Mouse (Mus musculus) CH12.LX (cell line): ENCODE data around the gene Pdlim5. TPM values are rescaled to one million over a fixed set of nuclear protein-coding genes. Genes with fewer than 3 reads are reported as not detected.

Experiments
- DNase-seq: peaks from one replicate; pipeline ENCODE4 v3.0.0-alpha.2; 2013; ENCODE audit errors: extremely low read depth
- H3K27ac ChIP-seq: 2 replicates; pipeline ENCODE4 v1.5.1; 2012; ENCODE audit warnings: low read depth, mild to moderate bottlenecking, control low read depth, moderate library complexity; ENCODE audit not compliant: insufficient read depth
- H3K27me3 ChIP-seq: replicated peaks from 2 replicates; pipeline ENCODE3; 2012; ENCODE audit warnings: inconsistent platforms
- H3K36me3 ChIP-seq, 2 experiments: replicated peaks in 1 of 2; 2 replicates each; pipeline versions ENCODE3 to v1.6.1; 2012; ENCODE audit warnings: inconsistent platforms in 1 of 2, low read length in 1 of 2, mild to moderate bottlenecking in 1 of 2, mixed read lengths in 1 of 2, moderate library complexity in 1 of 2; ENCODE audit not compliant: control insufficient read depth in 1 of 2, insufficient read depth in 1 of 2
- H3K4me1 ChIP-seq, 2 experiments: 2 replicates each; pipeline ENCODE4 v1.6.1; 2012; ENCODE audit warnings: inconsistent platforms in 1 of 2, moderate library complexity in 1 of 2; ENCODE audit not compliant: insufficient read depth in 2 of 2, control insufficient read depth in 1 of 2
- H3K4me2 ChIP-seq: 2 replicates; pipeline ENCODE4 v1.6.1; 2012; ENCODE audit warnings: low read depth, mild to moderate bottlenecking, control low read depth; ENCODE audit not compliant: poor library complexity, insufficient read depth, severe bottlenecking
- H3K4me3 ChIP-seq, 3 experiments: fragments of 150-350 bp in 1 of 3; sonication (generic) in 1 of 3; replicated peaks in 1 of 3; 2 replicates each; pipeline versions ENCODE3 to v1.5.1; 2011 to 2012; ENCODE audit warnings: low read depth in 2 of 3, low read length in 2 of 3, mild to moderate bottlenecking in 2 of 3, moderate library complexity in 2 of 3, control low read depth in 1 of 3, improper control_type of control experiment in 1 of 3, inconsistent platforms in 1 of 3, mixed read lengths in 1 of 3; ENCODE audit not compliant: poor library complexity in 1 of 3
- H3K79me2 ChIP-seq: replicated peaks from 2 replicates; pipeline ENCODE4 v1.6.1; 2012; ENCODE audit warnings: mild to moderate bottlenecking, moderate library complexity; ENCODE audit not compliant: control insufficient read depth, poor library complexity, insufficient read depth, severe bottlenecking; ENCODE audit errors: extremely low read depth
- H3K9ac ChIP-seq: 2 replicates; pipeline ENCODE4 v1.6.1; 2012; ENCODE audit warnings: low read depth, mild to moderate bottlenecking, control low read depth, moderate library complexity; ENCODE audit not compliant: insufficient read depth
- H3K9me3 ChIP-seq: replicated peaks from 2 replicates; pipeline ENCODE3; 2012; ENCODE audit warnings: low read length, inconsistent platforms, mixed read lengths
- CHD2 ChIP-seq: IDR thresholded peaks from 2 replicates; pipeline ENCODE4 v1.6.1; 2011; ENCODE audit warnings: low read length, improper control_type of control experiment
- CTCF ChIP-seq, 2 experiments: IDR thresholded peaks in 1 of 2; conservative IDR thresholded peaks in 1 of 2; 2 replicates each; pipeline ENCODE4 v1.5.1; 2011 to 2012; ENCODE audit warnings: low read depth in 2 of 2, low read length in 2 of 2, improper control_type of control experiment in 1 of 2, inconsistent platforms in 1 of 2, mild to moderate bottlenecking in 1 of 2, moderate library complexity in 1 of 2
- ETS1 ChIP-seq: conservative IDR thresholded peaks from 2 replicates; pipeline ENCODE4 v1.6.1; 2012; ENCODE audit warnings: low read depth, mild to moderate bottlenecking, inconsistent platforms, low read length, improper control_type of control experiment, moderate library complexity
- GABPA ChIP-seq: IDR thresholded peaks from 2 replicates; pipeline ENCODE4 v1.6.1; 2012; ENCODE audit warnings: low read depth, low read length, improper control_type of control experiment, inconsistent platforms; ENCODE audit not compliant: insufficient replicate concordance
- IRF4 ChIP-seq: IDR thresholded peaks from 2 replicates; pipeline ENCODE4 v1.6.1; 2014; ENCODE audit warnings: low read depth, mild to moderate bottlenecking, inconsistent platforms, low read length, improper control_type of control experiment
- MAFK ChIP-seq: IDR thresholded peaks from 2 replicates; pipeline ENCODE4 v1.6.1; 2011; ENCODE audit warnings: low read length, improper control_type of control experiment; ENCODE audit not compliant: insufficient replicate concordance
- MAZ ChIP-seq: IDR thresholded peaks from 2 replicates; pipeline ENCODE4 v1.6.1; 2012; ENCODE audit warnings: low read depth, mild to moderate bottlenecking, inconsistent platforms, low read length, improper control_type of control experiment, moderate library complexity
- MEF2A ChIP-seq: IDR thresholded peaks from 2 replicates; pipeline ENCODE4 v1.6.1; 2014; ENCODE audit warnings: low read depth, mild to moderate bottlenecking, inconsistent platforms, low read length, improper control_type of control experiment, borderline replicate concordance
- MXI1 ChIP-seq: IDR thresholded peaks from 2 replicates; pipeline ENCODE4 v1.6.1; 2011; ENCODE audit warnings: mild to moderate bottlenecking, low read depth, low read length, improper control_type of control experiment
- MYC ChIP-seq: IDR thresholded peaks from 2 replicates; pipeline ENCODE4 v1.6.1; 2011; ENCODE audit warnings: low read depth, mild to moderate bottlenecking, improper control_type of control experiment, low read length
- RAD21 ChIP-seq: IDR thresholded peaks from 2 replicates; pipeline ENCODE4 v1.6.1; 2011; ENCODE audit warnings: low read depth, mild to moderate bottlenecking, low read length, improper control_type of control experiment, moderate library complexity
- RCOR1 ChIP-seq: conservative IDR thresholded peaks from 2 replicates; pipeline ENCODE4 v1.6.1; 2012; ENCODE audit warnings: low read depth, mild to moderate bottlenecking, inconsistent platforms, low read length, improper control_type of control experiment
- SIN3A ChIP-seq: IDR thresholded peaks from 2 replicates; pipeline ENCODE4 v1.6.1; 2012; ENCODE audit warnings: low read length, improper control_type of control experiment, inconsistent platforms
- SMC3 ChIP-seq: IDR thresholded peaks from 2 replicates; pipeline ENCODE4 v1.6.1; 2011; ENCODE audit warnings: low read depth, low read length, improper control_type of control experiment
- TBP ChIP-seq: conservative IDR thresholded peaks from 2 replicates; pipeline ENCODE4 v1.6.1; 2011; ENCODE audit warnings: low read depth, low read length, improper control_type of control experiment
- UBTF ChIP-seq: IDR thresholded peaks from 2 replicates; pipeline ENCODE4 v1.6.1; 2012; ENCODE audit warnings: low read depth, mild to moderate bottlenecking, inconsistent platforms, low read length, improper control_type of control experiment, moderate library complexity
- USF1 ChIP-seq: IDR thresholded peaks from 2 replicates; pipeline ENCODE4 v1.6.1; 2014; ENCODE audit warnings: low read depth, mild to moderate bottlenecking, inconsistent platforms, low read length, improper control_type of control experiment
- ZC3H11A ChIP-seq: IDR thresholded peaks from 2 replicates; pipeline ENCODE4 v1.6.1; 2012; ENCODE audit warnings: low read depth, mild to moderate bottlenecking, inconsistent platforms, low read length, improper control_type of control experiment
- ZKSCAN1 ChIP-seq: IDR thresholded peaks from 2 replicates; pipeline ENCODE4 v1.6.1; 2012; ENCODE audit warnings: low read depth, inconsistent platforms, low read length, improper control_type of control experiment, borderline replicate concordance
- ZNF384 ChIP-seq: IDR thresholded peaks from 2 replicates; pipeline ENCODE4 v1.6.1; 2012; ENCODE audit warnings: low read depth, low read length, improper control_type of control experiment, inconsistent platforms
- dilution Hi-C: fragments of 300-500 bp; cut with MboI; formaldehyde crosslinking; loops from 2 replicates; pipeline ENCODE4 v1.14.3; 2020; ENCODE audit warnings: low sequenced_read_pairs; ENCODE audit not compliant: extremely low pct_unique_long_range_greater_than_20kb, extremely low pct_ligation_motif_present
- in situ Hi-C: fragments of 300-500 bp; cut with MboI; formaldehyde crosslinking; loops from 3 replicates; pipeline ENCODE4 v1.14.3; 2019; ENCODE audit warnings: low sequenced_read_pairs, low pct_ligation_motif_present, low pct_unique_long_range_greater_than_20kb, mixed read lengths
- polyA plus RNA-seq: library from polyadenylated mRNA; unstranded; fragments of >175 nt; gene quantifications from 2 replicates; pipeline ENCODE4 v1.2.1, GENCODE M21; 2012; ENCODE audit warnings: low read depth; ENCODE audit not compliant: insufficient read length
- total RNA-seq, 2 experiments: library from RNA; depleted of rRNA; stranded (reverse); fragments of 300-350 nt in 1 of 2; fragments of >200 nt in 1 of 2; gene quantifications; 2 replicates each; pipeline ENCODE4 v1.2.3; 2012 to 2014

Pdlim5 gene
- total and polyA plus RNA-seq, 3 experiments, result 22.0 to 24.6 (median 22.8) TPM

GRCm38 (mm10) chr3:142340701-142341100 lies 54.8 kb downstream of the Pdlim5 start:
- no peaks in the 10 kb centered on the region for H3K27me3 ChIP-seq
- no peaks in the 10 kb centered on the region for H3K4me1 ChIP-seq
- no peak overlapping the region for H3K4me3 ChIP-seq
- H3K79me2 ChIP-seq, result no peaks in the 10 kb centered on the region
- no peak overlapping the region for H3K9ac ChIP-seq
- H3K36me3 ChIP-seq, result peaks cover 0 to 7% of the 10 kb centered on the region in 2 experiments
- TF ChIP-seq UBTF (no peak), ZC3H11A (no peak), CTCF (conservative IDR thresholded peaks at IDR 0.05 in 1 of 2, IDR thresholded peaks at IDR 0.05 in 1 of 2; ENCODE audit: low read depth in 2 of 2, low read length in 2 of 2) (no peak), ETS1 (no peak), MAFK (no peak), MEF2A (no peak), IRF4 (no peak), CHD2 (no peak), MYC (no peak), MXI1 (no peak), ZKSCAN1 (no peak), ZNF384 (no peak), RCOR1 (no peak), GABPA (no peak), SIN3A (no peak), USF1 (no peak), RAD21 (no peak), SMC3 (no peak), TBP (no peak), MAZ (no peak)
- no peak overlapping the region for H3K4me2 ChIP-seq
- in situ Hi-C loops, result no loop called here
- no peak for DNase-seq
- H3K27ac ChIP-seq, result no peak overlapping the region
- H3K9me3 ChIP-seq, result no peaks in the 10 kb centered on the region
- dilution Hi-C loops, result no loop called here

GRCm38 (mm10) chr3:142339440-142340251 lies 55.9 kb downstream of the Pdlim5 start:
- Histone ChIP-seq H3K9me3 (no peaks in the 10 kb centered on the region), H3K36me3 (peaks cover 0 to 7% of the 10 kb centered on the region in 2 experiments), H3K4me3 (no peak overlapping the region), H3K79me2 (no peaks in the 10 kb centered on the region), H3K27me3 (no peaks in the 10 kb centered on the region), H3K9ac (no peak overlapping the region), H3K4me1 (no peaks in the 10 kb centered on the region), H3K4me2 (no peak overlapping the region), H3K27ac (no peak overlapping the region)
- in situ Hi-C loops (no loop called here), dilution Hi-C loops (no loop called here)
- no peak for TF ChIP-seq CHD2
- no peak for DNase-seq
